Mouse (Mus musculus) brain, embryonic 14.5 days (tissue): ENCODE data around the gene Gm10912.

Experiments
- CTCF ChIP-seq: fragments of 200-500 bp; IDR thresholded peaks from 2 replicates; pipeline ENCODE4 v1.5.1; 2012; ENCODE audit warnings: inconsistent platforms, mild to moderate bottlenecking, moderate library complexity, borderline replicate concordance; ENCODE audit not compliant: insufficient read depth, insufficient read length; ENCODE audit errors: extremely low read depth
- POLR2A ChIP-seq: fragments of 200-500 bp; IDR thresholded peaks from 2 replicates; pipeline ENCODE4 v1.6.1; 2012; ENCODE audit warnings: mild to moderate bottlenecking, inconsistent platforms, borderline replicate concordance; ENCODE audit not compliant: poor library complexity, insufficient read depth, insufficient read length, severe bottlenecking; ENCODE audit errors: extremely low read depth

- TF ChIP-seq CTCF, result no peak
- TF ChIP-seq POLR2A, result no peak
Observed at GRCm38 (mm10) chr2:104098529-104099230, 33.1 kb downstream of the Gm10912 start.
